Mouse (Mus musculus) adrenal gland, postnatal 10 days (tissue): ENCODE measurements around the gene Ncbp1. TPM values are rescaled to one million over a fixed set of nuclear protein-coding genes. Genes with fewer than 3 reads are reported as not detected.

Source experiments
- DNase-seq: peaks from one replicate; pipeline ENCODE4 v3.0.0; 2021; ENCODE audit warnings: mixed read lengths
- total RNA-seq, 2 experiments: library from RNA; stranded (reverse); gene quantifications; 2 replicates each; pipeline ENCODE4 v1.2.3; 2021

The Ncbp1 gene
- total RNA-seq, 2 experiments from 2014 or later: 42.8 to 44.1 TPM

DNA sequence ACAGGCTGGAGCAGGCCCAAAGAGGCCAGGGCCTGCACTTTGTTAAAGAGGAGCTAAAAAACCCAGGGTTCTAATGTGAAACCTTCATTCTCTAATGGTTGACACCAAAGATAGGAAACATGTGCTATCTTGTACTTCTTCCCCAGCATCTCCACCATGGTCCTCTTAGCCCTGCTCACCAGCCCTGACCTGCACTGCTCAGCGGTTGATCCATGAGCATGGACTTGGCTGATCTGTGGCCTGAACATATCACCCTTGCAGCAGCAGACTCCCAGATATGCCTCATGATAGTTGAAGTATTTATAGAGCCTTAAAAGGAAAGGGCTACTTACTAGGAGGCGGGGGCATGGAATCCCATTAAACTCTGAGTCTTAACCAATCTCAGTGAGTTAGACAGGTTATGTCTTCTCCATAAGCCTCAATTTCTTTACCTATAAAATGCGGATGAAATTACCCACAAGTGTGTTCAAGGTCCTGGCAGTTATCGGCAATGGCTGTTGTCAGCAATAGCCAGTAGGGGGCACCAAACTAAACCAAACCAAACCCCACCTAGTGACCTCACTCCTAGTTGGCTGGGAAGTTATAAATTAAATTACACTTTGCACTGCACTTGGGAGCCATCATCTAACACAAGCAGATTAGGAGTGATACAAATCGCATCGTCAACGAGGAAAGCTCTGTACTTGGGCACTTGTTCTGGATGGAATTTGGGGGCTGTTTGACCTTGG lies 63.6 kb downstream of the Ncbp1 start:
- peak; percentile 80 for DNase-seq

- no peak for DNase-seq
These were observed 64.2 kb downstream of the Ncbp1 start for GRCm38 (mm10) chr4:46202562-46203126.

DNA sequence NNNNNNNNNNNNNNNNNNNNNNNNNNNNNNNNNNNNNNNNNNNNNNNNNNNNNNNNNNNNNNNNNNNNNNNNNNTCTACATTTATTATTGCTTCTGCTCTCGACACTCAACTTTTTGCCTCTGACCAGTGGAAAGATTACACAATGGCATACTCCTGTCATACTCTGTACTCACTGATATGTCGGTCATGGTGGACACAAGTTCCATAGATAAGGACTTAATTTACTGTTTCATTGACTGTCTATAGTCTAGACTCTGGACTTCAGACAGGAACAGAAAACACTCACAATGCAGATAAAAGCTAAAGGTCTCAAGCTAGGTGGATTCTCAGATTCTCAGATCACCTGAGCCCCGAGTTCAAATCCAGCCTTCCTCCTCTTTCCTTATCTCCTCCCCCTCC lies 82.7 kb downstream of the Ncbp1 start:
- no peak for DNase-seq

Other genes starting within 250 kb of the Ncbp1 start
- under 1 TPM; 0.06 to 0.09 TPM for gene Ccdc180, start 248.3 kb upstream of the Ncbp1 start, total RNA-seq
- 10 to 100 TPM; 16.8 to 21.0 TPM for gene Tdrd7, start 173.3 kb upstream of the Ncbp1 start, total RNA-seq
- gene Tmod1, start 99.7 kb upstream of the Ncbp1 start, total RNA-seq: 10 to 100 TPM in 1 of 2 experiments, 1 to 10 TPM in 1; 6.9 to 22.7 TPM
- gene Tstd2, start 81 bp downstream of the Ncbp1 start, total RNA-seq: 10 to 100 TPM; 22.3 to 28.5 TPM
- gene Xpa, start 57.7 kb downstream of the Ncbp1 start, total RNA-seq: 10 to 100 TPM; 19.0 to 24.2 TPM
- gene Foxe1, start 205.0 kb downstream of the Ncbp1 start, total RNA-seq: not detected